22 mouse cellular contexts compared by ENCODE assay signal in genomic region chr16:48344193-48344592, GRCm38 (mm10). TPM values are rescaled to one million over a fixed set of nuclear protein-coding genes. Genes with fewer than 3 reads are reported as not detected.
DNase-seq lines count a peak whose midpoint lies in the region; ATAC-seq and TF ChIP-seq lines count a peak whose summit lies in the region.
"Had no signal": no experiment of that assay in that cellular context is flagged by ENCODE, and none has a peak within 500 bp of the region (broad histone marks: within the 10 kb centered on the region; RNA-seq: fewer than 3 reads in every experiment).

No protein-coding gene starts in this region.

- no peak overlapping the region for H3K27ac ChIP-seq in midbrain, postnatal 0 days (ENCODE audit: low read depth, low read length)
- H3K27ac ChIP-seq in midbrain, embryonic 14.5 days (replicated peaks; ENCODE audit: low read depth, low read length): no peak overlapping the region
- no peak overlapping the region for H3K27ac ChIP-seq in neural tube, embryonic 14.5 days (ENCODE audit: low read depth, low read length)
- H3K27ac ChIP-seq in neural tube, embryonic 15.5 days (replicated peaks): no peak overlapping the region

- no peak overlapping the region for H3K4me3 ChIP-seq in midbrain, postnatal 0 days (ENCODE audit: low read depth, low read length)
- no peak overlapping the region for H3K4me3 ChIP-seq in midbrain, embryonic 14.5 days (replicated peaks; ENCODE audit: low read depth, low read length)
- H3K4me3 ChIP-seq in neural tube, embryonic 14.5 days (ENCODE audit: low read depth, low read length): no peak overlapping the region
- no peak overlapping the region for H3K4me3 ChIP-seq in neural tube, embryonic 15.5 days (replicated peaks)

- ATAC-seq in midbrain, postnatal 0 days (ENCODE audit: low FRiP score): 0 out of 2 replicates have a peak, but pooled peaks have one; percentile 51
- no peak for ATAC-seq in midbrain, embryonic 14.5 days (ENCODE audit: low FRiP score, low TSS enrichment)
- ATAC-seq in neural tube, embryonic 14.5 days (ENCODE audit: low read depth): peak; percentile 55; the same call in 1 of the 2 replicates
- no peak for ATAC-seq in neural tube, embryonic 15.5 days (ENCODE audit: low FRiP score)
- ATAC-seq: activated CD4-positive, CD25-positive, alpha-beta regulatory T cell, adult 4 months; CD4-positive, CD25-positive, alpha-beta regulatory T cell, adult 4 months; Patski had no signal

- DNase-seq in midbrain, postnatal 0 days (ENCODE audit: low spot score): no peak
- no peak for DNase-seq in midbrain, embryonic 14.5 days
- DNase-seq: adrenal gland, adult 2 months; adrenal gland, adult 8-10 months; adrenal gland, postnatal 10 days; adrenal gland, postnatal 14 days; adrenal gland, postnatal 25 days; adrenal gland, postnatal 36 days; B cell, adult 2 months; cerebellum, adult 11 months; cerebellum, adult 11-12 months; cerebellum, adult 18-20 months had no signal

- H3K36me3 ChIP-seq in midbrain, postnatal 0 days (ENCODE audit: insufficient read depth, low read length): no peaks in the 10 kb centered on the region
- no peaks in the 10 kb centered on the region for H3K36me3 ChIP-seq in midbrain, embryonic 14.5 days (ENCODE audit: control insufficient read depth, insufficient read depth, low read length)
- no peaks in the 10 kb centered on the region for H3K36me3 ChIP-seq in neural tube, embryonic 14.5 days (ENCODE audit: control insufficient read depth, insufficient read depth, low read length)
- no peaks in the 10 kb centered on the region for H3K36me3 ChIP-seq in neural tube, embryonic 15.5 days
- H3K36me3 ChIP-seq: G1E had no signal

- H3K27me3 ChIP-seq in midbrain, postnatal 0 days (ENCODE audit: insufficient read depth, low read length): no peaks in the 10 kb centered on the region
- no peaks in the 10 kb centered on the region for H3K27me3 ChIP-seq in midbrain, embryonic 14.5 days (ENCODE audit: control insufficient read depth, insufficient read depth, low read length)
- no peaks in the 10 kb centered on the region for H3K27me3 ChIP-seq in neural tube, embryonic 14.5 days (ENCODE audit: control insufficient read depth, insufficient read depth, low read length)
- no peaks in the 10 kb centered on the region for H3K27me3 ChIP-seq in neural tube, embryonic 15.5 days (replicated peaks)
- H3K27me3 ChIP-seq: CH12.LX, Patski had no signal

- WGBS in midbrain, postnatal 0 days: 86% methylated on average over 2 of the region's 2 CpGs
- 90% methylated on average over 2 of the region's 2 CpGs for WGBS in midbrain, embryonic 14.5 days
- WGBS in neural tube, embryonic 14.5 days: 88% methylated on average over 2 of the region's 2 CpGs
- WGBS in neural tube, embryonic 15.5 days: 88% methylated on average over 2 of the region's 2 CpGs

- no peaks in the 10 kb centered on the region for H3K9me3 ChIP-seq in midbrain, postnatal 0 days (ENCODE audit: low read length)
- no peaks in the 10 kb centered on the region for H3K9me3 ChIP-seq in midbrain, embryonic 14.5 days (ENCODE audit: control insufficient read depth, low read length)
- H3K9me3 ChIP-seq in neural tube, embryonic 14.5 days (ENCODE audit: control insufficient read depth, low read length): no peaks in the 10 kb centered on the region
- no peaks in the 10 kb centered on the region; the same call in 1 of the 2 replicates for H3K9me3 ChIP-seq in neural tube, embryonic 15.5 days (replicated peaks)
- H3K9me3 ChIP-seq: G1E had no signal

- H3K9ac ChIP-seq in midbrain, postnatal 0 days (replicated peaks; ENCODE audit: low read length, poor library complexity, severe bottlenecking): no peak overlapping the region
- H3K9ac ChIP-seq in midbrain, embryonic 14.5 days (replicated peaks; ENCODE audit: low read length): no peak overlapping the region
- no peak overlapping the region for H3K9ac ChIP-seq in neural tube, embryonic 14.5 days (replicated peaks; ENCODE audit: low read depth, low read length)
- no peak overlapping the region for H3K9ac ChIP-seq in neural tube, embryonic 15.5 days (replicated peaks)

- no peak for TF ChIP-seq CTCF in midbrain, postnatal 0 days (IDR thresholded peaks at IDR 0.05)

- no peaks in the 10 kb centered on the region for H3K4me1 ChIP-seq in midbrain, postnatal 0 days (ENCODE audit: insufficient read depth, low read length)
- no peaks in the 10 kb centered on the region for H3K4me1 ChIP-seq in midbrain, embryonic 14.5 days (ENCODE audit: control insufficient read depth, insufficient read depth, low read length)
- H3K4me1 ChIP-seq in neural tube, embryonic 14.5 days (ENCODE audit: control insufficient read depth, insufficient read depth, low read length): no peaks in the 10 kb centered on the region
- no peaks in the 10 kb centered on the region for H3K4me1 ChIP-seq in neural tube, embryonic 15.5 days

- H3K4me2 ChIP-seq in midbrain, postnatal 0 days (ENCODE audit: low read depth, low read length, poor library complexity, severe bottlenecking): no peak overlapping the region
- no peak overlapping the region for H3K4me2 ChIP-seq in midbrain, embryonic 14.5 days (ENCODE audit: low read length)
- no peak overlapping the region for H3K4me2 ChIP-seq in neural tube, embryonic 14.5 days (ENCODE audit: low read depth, low read length)
- no peak overlapping the region for H3K4me2 ChIP-seq in neural tube, embryonic 15.5 days

RNA-seq across cellular contexts. Expression of gene Dppa2, which starts 40.5 kb away (rescaled TPM):
- total RNA-seq in midbrain, postnatal 0 days (2014; rRNA removed): not detected in 2 replicates
- polyA plus RNA-seq in midbrain, postnatal 0 days (2015; fragmentation: Nextera tagmentation; extraction: Ambion mirVana): not detected in 2 replicates
- polyA plus RNA-seq in midbrain, embryonic 14.5 days (2014; fragmentation: Nextera tagmentation; extraction: Ambion mirVana): not detected in 2 replicates
- polyA plus RNA-seq in neural tube, embryonic 14.5 days (2014; fragmentation: Nextera tagmentation; extraction: Ambion mirVana): not detected in 2 replicates
- polyA plus RNA-seq in neural tube, embryonic 15.5 days (2015; fragmentation: Nextera tagmentation; extraction: Ambion mirVana): not detected in 2 replicates
- total RNA-seq: adrenal gland, adult 18-20 months; adrenal gland, adult 2 months; adrenal gland, adult 8-10 months; adrenal gland, postnatal 10 days; adrenal gland, postnatal 14 days; adrenal gland, postnatal 25 days; adrenal gland, postnatal 36 days; adrenal gland, postnatal 4 days; CH12.LX; MEL had no signal
- polyA plus RNA-seq: activated CD4-positive, CD25-positive, alpha-beta regulatory T cell, adult 4 months; adrenal gland, adult 2 months; CD4-positive, CD25-positive, alpha-beta regulatory T cell, adult 4 months; G1E; Patski had no signal

Comparison
In these comparisons a context has a peak if more than half of its experiments do, and no peak if none do; other contexts are left out.
1. ATAC-seq: peak in midbrain, postnatal 0 days (single experiment) and neural tube, embryonic 14.5 days (single experiment); none in midbrain, embryonic 14.5 days (single experiment) and neural tube, embryonic 15.5 days (single experiment).